Mouse (Mus musculus) cerebellum, adult 2 months (tissue): ENCODE data around the gene Olfr1043. TPM values are rescaled to one million over a fixed set of nuclear protein-coding genes. Genes with fewer than 3 reads are reported as not detected.
"Not testable (repeated sequence)": the region's sequence is repeated elsewhere in the genome, so short reads cannot be mapped to it uniquely, and the experiment has no call there.

Source experiments
- DNase-seq, 2 experiments: peaks; one replicate each; pipeline ENCODE4 v3.0.0; 2021
- H3K27ac ChIP-seq: fragments of 200-500 bp; 2 replicates; pipeline ENCODE4 v1.5.1; 2012; ENCODE audit warnings: low read length, control low read depth, inconsistent platforms; ENCODE audit not compliant: insufficient read depth
- H3K27me3 ChIP-seq: fragments of 200-500 bp; 2 replicates; pipeline ENCODE4 v1.6.1; 2012; ENCODE audit warnings: inconsistent platforms, mild to moderate bottlenecking, low read length, moderate library complexity; ENCODE audit not compliant: control insufficient read depth, insufficient read depth
- H3K4me1 ChIP-seq: fragments of 200-500 bp; 2 replicates; pipeline ENCODE4 v1.6.1; 2011; ENCODE audit warnings: low read length; ENCODE audit not compliant: control insufficient read depth, insufficient read depth
- H3K4me3 ChIP-seq: fragments of 200-500 bp; replicated peaks from 2 replicates; pipeline ENCODE3; 2011; ENCODE audit warnings: mild to moderate bottlenecking, low read depth, low read length, control low read depth; ENCODE audit not compliant: insufficient read depth
- CTCF ChIP-seq: fragments of 200-500 bp; IDR thresholded peaks from 2 replicates; pipeline ENCODE4 v1.5.1; 2011; ENCODE audit warnings: low read depth, mild to moderate bottlenecking, control low read depth, low read length, moderate library complexity, borderline replicate concordance; ENCODE audit not compliant: insufficient read depth
- POLR2A ChIP-seq: fragments of 200-500 bp; IDR thresholded peaks from 2 replicates; pipeline ENCODE4 v1.6.1; 2011; ENCODE audit warnings: low read length, control low read depth, borderline replicate concordance; ENCODE audit not compliant: insufficient read depth
- WGBS: fragments of 180-500 bp; shearing (Covaris S2); methylation state at CpG from one replicate; pipeline ENCODE4 v1.1.7; 2018; 5-methylcytosine and 5-hydroxymethylcytosine counted together
- polyA plus RNA-seq: library from polyadenylated mRNA; depleted of rRNA; stranded (reverse); fragments of >200 nt; gene quantifications from 2 replicates; pipeline ENCODE4 v1.2.3, GENCODE M21; 2012; rRNA removed

The Olfr1043 gene
- not detected in 2 replicates for polyA plus RNA-seq

DNA sequence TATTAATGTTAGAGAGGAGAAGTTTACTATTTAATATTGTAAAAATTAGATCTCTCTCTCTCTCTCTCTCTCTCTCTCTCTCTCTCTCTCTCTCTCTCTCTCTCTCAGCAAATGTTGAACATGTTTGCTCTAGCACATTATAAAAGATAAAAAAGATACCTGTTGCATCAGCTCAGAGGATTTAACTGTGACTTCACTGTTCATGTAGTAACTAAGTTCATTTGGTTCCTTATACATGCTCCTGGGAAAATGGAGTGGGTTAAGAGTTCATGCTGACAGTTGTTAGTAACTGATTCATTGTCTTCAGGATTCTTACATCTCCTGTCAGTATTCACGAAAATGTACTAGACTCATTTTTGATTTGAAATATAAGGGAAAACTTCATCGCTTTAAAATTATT lies at the start of gene Olfr1043:
Olfr1043 (minus strand) TSS at position 101 of the 400 bp plus-strand sequence.
- Histone ChIP-seq H3K4me1 (no peaks in the 10 kb centered on the region), H3K27ac (no peak within 1 kb of the TSS), H3K27me3 (no peaks in the 10 kb centered on the region), H3K4me3 (no peak within 1 kb of the TSS)
- WGBS = 88% methylated on average over 2 of the region's 2 CpGs
- TF ChIP-seq CTCF = no peak
- TF ChIP-seq POLR2A = no peak
- no peak for DNase-seq

GRCm38 (mm10) chr2:86202909-86203308 lies 35.6 kb upstream of the Olfr1043 start, which contains the start of gene Olfr1045:
Gene Olfr1045, minus strand, starts transcription at chr2:86203009.
- H3K4me3 ChIP-seq = no peak within 1 kb of the TSS
- H3K27me3 ChIP-seq = no peaks in the 10 kb centered on the region
- TF ChIP-seq POLR2A (no peak), CTCF (no peak)
- H3K27ac ChIP-seq = no peak within 1 kb of the TSS
- H3K4me1 ChIP-seq = no peaks in the 10 kb centered on the region
- no peak for DNase-seq

DNA sequence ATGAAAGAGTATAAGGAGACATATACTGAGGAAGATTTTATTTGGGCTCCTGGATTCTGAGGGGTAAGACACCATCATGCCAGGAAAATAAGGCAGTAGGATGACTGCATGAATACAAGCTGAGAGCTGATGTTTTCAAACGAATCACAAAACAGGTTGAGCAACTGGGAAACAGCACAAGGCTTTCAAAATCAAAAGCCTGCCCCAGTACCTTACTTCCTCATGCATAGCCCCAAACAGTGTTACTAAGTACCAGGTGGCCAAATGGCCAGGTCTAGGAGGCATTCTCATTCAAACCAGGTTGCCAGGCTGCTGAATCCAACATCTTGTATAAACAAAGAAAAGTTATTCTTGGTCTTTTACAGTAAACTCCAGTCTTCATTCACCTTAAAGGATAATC lies 28.5 kb upstream of the Olfr1043 start:
- TF ChIP-seq CTCF (no peak), POLR2A (no peak)
- no peak for DNase-seq
- no peak overlapping the region for H3K27ac ChIP-seq
- no peaks in the 10 kb centered on the region for H3K4me1 ChIP-seq
- no peak overlapping the region for H3K4me3 ChIP-seq
- 45% methylated on average over 1 of the region's 1 CpGs for WGBS
- H3K27me3 ChIP-seq = no peaks in the 10 kb centered on the region

DNA sequence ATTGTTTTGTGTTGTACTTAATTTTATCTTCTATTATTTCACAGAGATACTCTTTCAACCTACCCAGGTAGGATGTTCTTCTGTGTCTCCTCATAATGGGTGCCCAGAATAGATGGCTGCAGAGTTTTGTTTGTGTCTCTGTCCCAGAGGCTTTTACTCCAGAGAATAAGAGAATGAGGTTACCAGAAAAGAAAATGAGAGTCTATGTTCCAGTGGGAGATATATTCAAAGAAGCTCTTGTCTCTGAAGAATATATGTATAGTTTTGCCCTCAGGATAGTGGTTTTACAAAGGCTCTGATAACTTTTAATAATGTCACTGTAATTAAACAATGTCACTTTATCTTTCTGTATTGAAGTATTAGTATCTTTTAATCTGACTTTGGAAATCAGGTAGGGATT lies 18.3 kb upstream of the Olfr1043 start, which contains the start of gene Olfr52:
Olfr52 (minus strand) TSS at position 101 of the 400 bp plus-strand sequence.
- no peak within 1 kb of the TSS for H3K4me3 ChIP-seq
- H3K27me3 ChIP-seq = no peaks in the 10 kb centered on the region
- H3K27ac ChIP-seq = no peak within 1 kb of the TSS
- TF ChIP-seq CTCF (no peak), POLR2A (no peak)
- DNase-seq = no peak
- no peaks in the 10 kb centered on the region for H3K4me1 ChIP-seq

GRCm38 (mm10) chr2:86179950-86180349 lies 12.6 kb upstream of the Olfr1043 start:
- no peak overlapping the region for H3K4me3 ChIP-seq
- DNase-seq = no peak

DNA sequence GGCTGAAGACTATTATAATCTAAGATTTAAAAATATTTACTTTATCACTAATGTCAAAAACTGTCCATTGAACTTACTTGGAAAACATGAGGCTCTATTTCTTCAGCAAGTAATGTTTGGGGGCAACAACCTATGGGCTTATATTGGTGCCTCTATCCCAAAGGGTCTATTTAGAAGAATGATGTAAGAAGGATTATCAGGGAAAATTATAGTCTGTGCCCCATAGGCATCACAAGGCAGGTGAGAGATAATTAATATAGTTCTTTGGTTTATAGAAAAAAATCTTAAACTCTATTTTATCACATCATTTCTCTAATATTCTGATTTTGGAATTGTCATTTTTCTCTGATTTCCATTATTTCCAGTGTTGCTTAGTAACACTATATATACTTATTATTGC lies 10.4 kb upstream of the Olfr1043 start, which contains the start of gene Olfr1044:
Olfr1044 (minus strand) TSS at position 101 of the 400 bp plus-strand sequence.
- no peak for TF ChIP-seq CTCF
- no peak for TF ChIP-seq POLR2A
- Histone ChIP-seq H3K27me3 (no peaks in the 10 kb centered on the region), H3K4me3 (no peak within 1 kb of the TSS)

More at GRCm38 (mm10) chr2:86179950-86180349, 12.6 kb upstream of the Olfr1043 start:
- TF ChIP-seq POLR2A (no peak), CTCF (no peak)
- 73% methylated on average over 3 of the region's 3 CpGs for WGBS
- no peaks in the 10 kb centered on the region for H3K4me1 ChIP-seq
- no peak overlapping the region for H3K27ac ChIP-seq
- H3K27me3 ChIP-seq = no peaks in the 10 kb centered on the region

GRCm38 (mm10) chr2:86175422-86175821 lies 8.1 kb upstream of the Olfr1043 start:
- H3K27ac ChIP-seq, H3K4me3 ChIP-seq, H3K4me1 ChIP-seq, DNase-seq, H3K27me3 ChIP-seq: not testable (repeated sequence)
- 89% methylated on average over 7 of the region's 7 CpGs for WGBS

More for the DNA sequence above, 10.4 kb upstream of the Olfr1043 start, which contains the start of gene Olfr1044:
- H3K27ac ChIP-seq = no peak within 1 kb of the TSS
- no peak for DNase-seq
- H3K4me1 ChIP-seq = no peaks in the 10 kb centered on the region

- WGBS = 96% methylated on average over 2 of the region's 2 CpGs
These were observed 5.6 kb downstream of the Olfr1043 start, which contains the start of gene Olfr1042 for GRCm38 (mm10) chr2:86161738-86162137. Gene Olfr1042, minus strand, starts transcription at chr2:86161838.

DNA sequence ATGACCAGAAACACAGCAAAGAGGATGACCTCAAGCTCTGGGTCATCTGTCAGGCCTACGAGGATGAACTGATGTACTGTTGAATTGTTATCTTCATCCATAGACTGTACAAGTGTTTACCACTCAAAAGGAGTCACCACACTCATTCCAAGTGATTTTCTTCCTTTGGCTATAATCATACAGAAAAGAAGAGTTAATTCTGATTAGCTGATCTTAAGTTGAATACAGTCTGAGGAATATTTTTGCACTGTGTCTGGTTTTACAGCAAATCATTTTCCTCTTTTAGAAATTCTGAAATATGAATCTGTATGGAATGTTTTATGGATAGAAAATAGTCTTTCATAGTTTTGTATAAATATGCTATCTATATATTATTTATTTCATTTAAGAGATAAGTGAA lies 20.7 kb downstream of the Olfr1043 start, which contains the start of gene Olfr1040:
Olfr1040 (minus strand) TSS at position 101 of the 400 bp plus-strand sequence.
- Histone ChIP-seq H3K27me3 (no peaks in the 10 kb centered on the region), H3K4me1 (no peaks in the 10 kb centered on the region), H3K4me3 (no peak within 1 kb of the TSS), H3K27ac (no peak within 1 kb of the TSS)
- 76% methylated on average over 1 of the region's 1 CpGs for WGBS
- DNase-seq = no peak
- no peak for TF ChIP-seq CTCF
- TF ChIP-seq POLR2A = no peak

More at GRCm38 (mm10) chr2:86161738-86162137, 5.6 kb downstream of the Olfr1043 start, which contains the start of gene Olfr1042:
- Histone ChIP-seq H3K4me1 (no peaks in the 10 kb centered on the region), H3K27me3 (no peaks in the 10 kb centered on the region), H3K27ac (no peak within 1 kb of the TSS), H3K4me3 (no peak within 1 kb of the TSS)
- no peak for DNase-seq
- TF ChIP-seq POLR2A (no peak), CTCF (no peak)
